Mouse (Mus musculus) liver, adult 2 months (tissue): ENCODE results near the gene Slc4a3. TPM values are rescaled to one million over a fixed set of nuclear protein-coding genes. Genes with fewer than 3 reads are reported as not detected.

Experiments used
- DNase-seq: peaks from one replicate; pipeline ENCODE4 v3.0.0-alpha.2; 2011; ENCODE audit warnings: low read depth, low spot score; ENCODE audit errors: extremely low read depth
- H3K27ac ChIP-seq: fragments of 200-500 bp; replicated peaks from 2 replicates; pipeline ENCODE4 v1.5.1; 2012; ENCODE audit warnings: low read depth, mild to moderate bottlenecking, control low read depth, inconsistent platforms, low read length; ENCODE audit not compliant: insufficient read depth
- H3K27me3 ChIP-seq: fragments of 200-500 bp; 2 replicates; pipeline ENCODE4 v1.6.1; 2012; ENCODE audit warnings: mild to moderate bottlenecking, moderate library complexity, low read length, inconsistent platforms; ENCODE audit not compliant: control insufficient read depth, insufficient read depth
- H3K36me3 ChIP-seq: fragments of 200-500 bp; 2 replicates; pipeline ENCODE4 v1.6.1; 2012; ENCODE audit warnings: low read length, inconsistent platforms; ENCODE audit not compliant: control insufficient read depth, insufficient read depth
- H3K4me1 ChIP-seq: fragments of 200-500 bp; 2 replicates; pipeline ENCODE4 v1.6.1; 2011; ENCODE audit warnings: low read length; ENCODE audit not compliant: control insufficient read depth, insufficient read depth
- H3K4me3 ChIP-seq: fragments of 200-500 bp; 2 replicates; pipeline ENCODE4 v1.5.1; 2011; ENCODE audit warnings: low read depth, mild to moderate bottlenecking, control low read depth, low read length, moderate library complexity; ENCODE audit not compliant: insufficient read depth
- H3K79me2 ChIP-seq: fragments of 200-500 bp; 2 replicates; pipeline ENCODE4 v1.6.1; 2012; ENCODE audit warnings: inconsistent platforms, mild to moderate bottlenecking, low read length, moderate library complexity; ENCODE audit not compliant: control insufficient read depth, insufficient read depth
- H3K9ac ChIP-seq: fragments of 200-500 bp; 2 replicates; pipeline ENCODE4 v1.6.1; 2012; ENCODE audit warnings: low read depth, mild to moderate bottlenecking, control low read depth, inconsistent platforms, low read length
- CTCF ChIP-seq: fragments of 200-500 bp; IDR thresholded peaks from 2 replicates; pipeline ENCODE4 v1.5.1; 2011; ENCODE audit warnings: low read depth, low read length, control low read depth
- POLR2A ChIP-seq: fragments of 200-500 bp; IDR thresholded peaks from 2 replicates; pipeline ENCODE4 v1.6.1; 2011; ENCODE audit warnings: low read length, control low read depth; ENCODE audit not compliant: insufficient read depth; ENCODE audit errors: extremely low read depth
- WGBS: fragments of 180-500 bp; shearing (Covaris S2); methylation state at CpG from one replicate; pipeline ENCODE4 v1.1.7; 2018; 5-methylcytosine and 5-hydroxymethylcytosine counted together
- polyA plus RNA-seq: library from polyadenylated mRNA; depleted of rRNA; stranded (reverse); fragments of >200 nt; gene quantifications from 2 replicates; pipeline ENCODE4 v1.2.3, GENCODE M21; 2012
- total RNA-seq: library from RNA; depleted of rRNA; stranded (reverse); fragments of >200 nt; gene quantifications from 2 replicates; pipeline ENCODE4 v1.2.3, GENCODE M21; 2014

Gene Slc4a3
- total and polyA plus RNA-seq, 2 experiments: 0.37 to 0.76 TPM

DNA sequence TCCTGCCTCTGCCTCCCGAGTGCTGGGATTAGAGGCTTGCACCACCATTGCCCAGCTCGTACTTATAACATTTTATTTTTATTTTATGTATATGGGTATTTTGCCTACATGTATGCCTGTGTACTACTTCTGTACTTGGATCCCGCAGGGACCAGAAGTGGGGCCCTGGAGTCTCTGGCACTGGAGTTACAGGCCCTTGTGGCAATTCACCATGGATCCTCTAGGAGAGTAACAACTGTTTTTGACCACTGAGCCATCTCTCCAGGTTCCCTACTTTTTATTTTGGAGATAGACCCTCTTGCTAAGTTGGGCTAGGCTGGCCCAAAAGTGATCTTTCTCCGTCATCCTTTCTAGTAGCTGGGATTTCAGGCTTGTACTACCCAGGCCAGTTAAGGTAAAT, 27.6 kb upstream of the Slc4a3 start:
- Histone ChIP-seq H3K27ac (no peak overlapping the region), H3K79me2 (no peaks in the 10 kb centered on the region), H3K27me3 (no peaks in the 10 kb centered on the region), H3K4me1 (peaks cover 2% of the 10 kb centered on the region; the same call in 1 of the 2 replicates), H3K36me3 (no peaks in the 10 kb centered on the region), H3K9ac (no peak overlapping the region), H3K4me3 (no peak overlapping the region)
- no peak for TF ChIP-seq POLR2A
- no peak for TF ChIP-seq CTCF
- WGBS: 94% methylated on average over 4 of the region's 4 CpGs
- no peak for DNase-seq

DNA sequence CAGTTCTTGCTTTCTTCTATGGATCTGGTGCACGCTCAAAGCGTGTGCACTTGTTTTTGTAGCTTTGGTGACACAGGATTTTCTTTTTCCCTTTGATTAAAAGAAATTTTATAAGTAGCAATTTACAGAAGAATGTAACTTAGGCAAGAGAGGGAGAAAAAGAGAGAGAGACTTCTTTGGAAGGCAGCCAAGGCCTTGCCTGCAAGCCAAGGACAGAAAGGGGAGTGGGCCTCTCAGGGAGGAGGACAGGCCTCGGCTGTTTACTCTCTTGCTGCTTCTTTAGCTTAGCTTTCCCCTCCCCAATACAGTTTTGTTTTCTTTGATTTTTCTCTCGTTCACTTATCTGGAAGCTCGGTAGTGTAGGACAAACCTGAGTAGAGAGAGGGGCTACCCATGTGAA, 26.5 kb upstream of the Slc4a3 start:
- WGBS: 78% methylated on average over 5 of the region's 5 CpGs
- no peaks in the 10 kb centered on the region for H3K36me3 ChIP-seq
- no peak overlapping the region for H3K4me3 ChIP-seq
- TF ChIP-seq CTCF (no peak), POLR2A (no peak)
- no peak overlapping the region for H3K27ac ChIP-seq
- H3K9ac ChIP-seq: no peak overlapping the region
- DNase-seq: no peak
- H3K27me3 ChIP-seq: no peaks in the 10 kb centered on the region
- H3K79me2 ChIP-seq: no peaks in the 10 kb centered on the region
- H3K4me1 ChIP-seq: peaks cover 2% of the 10 kb centered on the region; the same call in 1 of the 2 replicates

DNA sequence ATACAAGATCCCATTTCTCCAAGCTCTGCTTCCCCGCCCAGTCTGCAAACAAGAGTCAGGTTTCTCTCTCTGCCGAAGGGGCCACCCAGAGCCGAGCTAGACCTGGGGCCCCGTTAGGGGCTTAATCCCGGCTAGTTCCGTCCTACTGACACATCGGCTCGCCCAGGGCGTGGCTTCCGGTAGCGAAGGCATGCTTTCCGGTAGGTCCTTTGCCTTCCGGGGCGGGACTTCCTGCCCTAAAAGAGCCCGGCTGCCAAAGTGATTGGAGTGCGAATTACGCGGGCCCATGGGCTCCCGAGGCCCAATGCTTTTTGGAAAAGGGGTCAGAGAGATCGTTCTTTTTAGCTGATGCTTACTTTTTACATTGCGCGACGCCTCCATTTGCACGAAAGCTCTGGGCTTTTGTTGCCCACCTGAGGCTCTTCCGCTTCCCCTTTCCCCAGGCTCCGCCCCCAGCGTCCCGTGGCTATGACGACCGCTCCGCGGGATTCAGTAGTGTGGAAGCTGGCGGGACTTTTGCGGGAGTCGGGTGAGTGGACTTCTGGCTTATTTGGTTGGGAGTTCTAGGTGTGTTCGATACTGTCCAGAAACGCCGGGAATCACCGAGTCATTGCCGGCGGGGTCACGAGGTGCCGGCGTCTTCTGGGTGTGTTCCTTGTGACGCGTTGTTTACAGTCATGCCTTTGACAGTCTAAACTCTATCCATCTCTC, 24.6 kb upstream of the Slc4a3 start, which contains the start of gene Stk11ip:
TSS of gene Stk11ip (plus strand) at position 209 of the 711 bp plus-strand sequence.
- H3K9ac ChIP-seq: peak within 1 kb of the TSS; percentile 68
- peaks cover 2% of the 10 kb centered on the region; the same call in 1 of the 2 replicates for H3K4me1 ChIP-seq
- H3K36me3 ChIP-seq: no peaks in the 10 kb centered on the region
- H3K27ac ChIP-seq: peak within 1 kb of the TSS; percentile 76
- no peaks in the 10 kb centered on the region for H3K79me2 ChIP-seq
- WGBS: under 1% methylated on average over 46 of the region's 46 CpGs
- H3K4me3 ChIP-seq: peak within 1 kb of the TSS; percentile 90
- H3K27me3 ChIP-seq: no peaks in the 10 kb centered on the region
- TF ChIP-seq CTCF (no peak), POLR2A (peak; percentile 44; the same call in 1 of the 2 replicates)
- peak; percentile 75 for DNase-seq

DNA sequence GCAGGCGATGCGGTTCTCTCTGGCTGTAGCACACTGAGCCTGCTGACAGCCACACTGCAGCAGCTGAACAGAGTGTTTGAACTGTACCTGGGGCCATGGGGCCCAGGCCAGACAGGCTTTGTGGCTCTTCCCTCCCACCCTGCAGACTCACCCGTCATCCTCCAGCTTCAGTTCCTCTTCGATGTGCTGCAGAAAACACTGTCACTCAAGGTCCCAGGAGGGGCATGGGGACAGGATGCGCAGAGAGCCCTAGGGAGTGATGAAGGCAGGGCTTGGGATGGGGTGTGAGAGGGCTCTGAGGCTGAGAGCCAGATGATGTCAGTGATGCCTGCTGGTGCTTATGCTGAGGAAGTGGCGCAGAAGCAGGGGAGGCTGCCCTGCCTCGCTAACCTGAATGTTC, 21.4 kb upstream of the Slc4a3 start:
- Histone ChIP-seq H3K9ac (no peak overlapping the region), H3K36me3 (no peaks in the 10 kb centered on the region), H3K27ac (no peak overlapping the region), H3K79me2 (no peaks in the 10 kb centered on the region), H3K27me3 (no peaks in the 10 kb centered on the region), H3K4me1 (peaks cover 2% of the 10 kb centered on the region; the same call in 1 of the 2 replicates), H3K4me3 (no peak overlapping the region)
- TF ChIP-seq POLR2A (no peak), CTCF (no peak)
- DNase-seq: no peak
- WGBS: 91% methylated on average over 7 of the region's 7 CpGs

DNA sequence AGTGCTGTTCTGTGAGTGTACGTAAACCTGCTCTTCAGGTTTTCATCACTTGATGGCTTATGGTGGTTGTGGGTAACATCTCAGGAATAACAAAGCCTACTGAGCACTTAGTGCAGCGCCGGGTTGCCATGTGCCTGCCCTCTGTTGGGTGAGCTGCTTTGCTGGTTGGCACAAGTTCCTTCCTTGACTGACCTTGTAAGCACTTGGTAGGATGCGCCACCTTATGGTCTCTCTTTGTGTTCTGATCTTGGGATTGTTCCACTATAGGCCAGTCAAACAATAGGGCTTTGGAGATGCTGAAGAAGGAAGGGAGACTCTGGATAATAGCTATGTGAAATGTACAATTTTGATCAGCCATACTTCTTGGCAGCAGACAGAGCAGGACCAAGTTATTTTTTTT, 15.5 kb upstream of the Slc4a3 start:
- TF ChIP-seq POLR2A (no peak), CTCF (no peak)
- Histone ChIP-seq H3K36me3 (no peaks in the 10 kb centered on the region), H3K4me3 (no peak overlapping the region), H3K27me3 (peaks cover 3% of the 10 kb centered on the region; the same call in 1 of the 2 replicates), H3K9ac (no peak overlapping the region), H3K4me1 (no peaks in the 10 kb centered on the region), H3K27ac (no peak overlapping the region), H3K79me2 (no peaks in the 10 kb centered on the region)
- DNase-seq: no peak
- WGBS: 88% methylated on average over 4 of the region's 4 CpGs
